Mouse (Mus musculus) stomach, embryonic 16.5 days (tissue): Measurements from ENCODE around the gene Dpp4. TPM values are rescaled to one million over a fixed set of nuclear protein-coding genes. Genes with fewer than 3 reads are reported as not detected.

Experiments used
- ATAC-seq: fragments of 200-750 bp; cut with Nextera tagmentation; 2 replicates; pipeline ENCODE4 v1.8.0; 2017; ENCODE audit warnings: moderate number of reproducible peaks, moderate TSS enrichment; ENCODE audit not compliant: insufficient read depth, low FRiP score
- H3K27ac ChIP-seq: fragments of 300-500 bp; sonication (generic); 2 replicates; pipeline ENCODE4 v1.5.1; 2014; ENCODE audit warnings: low read length
- H3K27me3 ChIP-seq: fragments of 300-500 bp; sonication (generic); 2 replicates; pipeline ENCODE4 v1.6.1; 2014; ENCODE audit warnings: low read length, control low read depth, mixed read lengths; ENCODE audit not compliant: control insufficient read depth, insufficient read depth
- H3K36me3 ChIP-seq: fragments of 300-500 bp; sonication (generic); 2 replicates; pipeline ENCODE4 v1.6.1; 2014; ENCODE audit warnings: low read length; ENCODE audit not compliant: control insufficient read depth, insufficient read depth
- H3K4me1 ChIP-seq: fragments of 300-500 bp; sonication (generic); 2 replicates; pipeline ENCODE4 v1.6.1; 2014; ENCODE audit warnings: low read length, control low read depth, mixed read lengths; ENCODE audit not compliant: control insufficient read depth, insufficient read depth
- H3K4me2 ChIP-seq: fragments of 300-500 bp; sonication (generic); 2 replicates; pipeline ENCODE4 v1.6.1; 2014; ENCODE audit warnings: low read depth, low read length, mixed read lengths
- H3K4me3 ChIP-seq: fragments of 300-500 bp; sonication (generic); replicated peaks from 2 replicates; pipeline ENCODE4 v1.5.1; 2014; ENCODE audit warnings: mild to moderate bottlenecking, low read length
- H3K9ac ChIP-seq: fragments of 300-500 bp; sonication (generic); 2 replicates; pipeline ENCODE4 v1.6.1; 2014; ENCODE audit warnings: low read length
- H3K9me3 ChIP-seq: fragments of 300-500 bp; sonication (generic); replicated peaks from 2 replicates; pipeline ENCODE4 v1.6.1; 2016; ENCODE audit warnings: low read length, control low read depth; ENCODE audit not compliant: control insufficient read depth
- WGBS: fragments of 180-500 bp; shearing (Covaris S2); extraction: QIAGEN DNeasy Blood & Tissue Kit; methylation state at CpG from one replicate; pipeline ENCODE4 v1.1.7; 2014; 5-methylcytosine and 5-hydroxymethylcytosine counted together
- polyA plus RNA-seq: library from polyadenylated mRNA; unstranded; fragments of >200 nt; fragmentation: Nextera tagmentation; extraction: Ambion mirVana; gene quantifications from 2 replicates; pipeline ENCODE4 v1.2.1, GENCODE M21; 2015

Gene Dpp4
- polyA plus RNA-seq, 1 experiment from 2014 or later, result 18.5 TPM

GRCm38 (mm10) chr2:62357259-62357658 is 54.8 kb downstream of the Dpp4 start:
- H3K9me3 ChIP-seq, result no peaks in the 10 kb centered on the region
- H3K27me3 ChIP-seq, result no peaks in the 10 kb centered on the region
- no peak for ATAC-seq
- H3K4me3 ChIP-seq, result no peak overlapping the region
- H3K27ac ChIP-seq, result no peak overlapping the region
- no peak overlapping the region for H3K4me2 ChIP-seq
- no peaks in the 10 kb centered on the region for H3K36me3 ChIP-seq
- H3K4me1 ChIP-seq, result no peaks in the 10 kb centered on the region
- WGBS, result 86% methylated on average over 7 of the region's 7 CpGs
- no peak overlapping the region for H3K9ac ChIP-seq

GRCm38 (mm10) chr2:62356606-62357005 is 55.4 kb downstream of the Dpp4 start:
- H3K4me3 ChIP-seq, result no peak overlapping the region
- H3K9ac ChIP-seq, result no peak overlapping the region
- WGBS, result 75% methylated on average over 14 of the region's 14 CpGs
- H3K27ac ChIP-seq, result no peak overlapping the region
- H3K4me1 ChIP-seq, result no peaks in the 10 kb centered on the region
- H3K4me2 ChIP-seq, result no peak overlapping the region
- H3K9me3 ChIP-seq, result no peaks in the 10 kb centered on the region
- ATAC-seq, result no peak
- no peaks in the 10 kb centered on the region for H3K36me3 ChIP-seq
- no peaks in the 10 kb centered on the region for H3K27me3 ChIP-seq

GRCm38 (mm10) chr2:62355766-62356165 is 56.3 kb downstream of the Dpp4 start:
- no peak overlapping the region for H3K4me2 ChIP-seq
- H3K9me3 ChIP-seq, result no peaks in the 10 kb centered on the region
- no peak overlapping the region for H3K27ac ChIP-seq
- H3K9ac ChIP-seq, result no peak overlapping the region
- WGBS, result 68% methylated on average over 6 of the region's 6 CpGs
- no peaks in the 10 kb centered on the region for H3K4me1 ChIP-seq
- no peaks in the 10 kb centered on the region for H3K36me3 ChIP-seq
- H3K27me3 ChIP-seq, result no peaks in the 10 kb centered on the region
- ATAC-seq, result no peak
- no peak overlapping the region for H3K4me3 ChIP-seq

- Histone ChIP-seq H3K4me3 (no peak overlapping the region), H3K4me1 (no peaks in the 10 kb centered on the region), H3K9me3 (no peaks in the 10 kb centered on the region), H3K27me3 (no peaks in the 10 kb centered on the region), H3K27ac (no peak overlapping the region), H3K4me2 (no peak overlapping the region), H3K36me3 (no peaks in the 10 kb centered on the region), H3K9ac (no peak overlapping the region)
- 69% methylated on average over 3 of the region's 3 CpGs for WGBS
- no peak for ATAC-seq
Observed at GRCm38 (mm10) chr2:62352035-62352434, 60.0 kb downstream of the Dpp4 start.

- H3K27me3 ChIP-seq, result no peaks in the 10 kb centered on the region
- ATAC-seq, result no peak
- H3K4me2 ChIP-seq, result no peak overlapping the region
- no peak overlapping the region for H3K9ac ChIP-seq
- no peaks in the 10 kb centered on the region for H3K36me3 ChIP-seq
- H3K27ac ChIP-seq, result no peak overlapping the region
- H3K9me3 ChIP-seq, result no peaks in the 10 kb centered on the region
- no peaks in the 10 kb centered on the region for H3K4me1 ChIP-seq
- no peak overlapping the region for H3K4me3 ChIP-seq
- WGBS, result 93% methylated on average over 9 of the region's 9 CpGs
Observed at GRCm38 (mm10) chr2:62347762-62348161, 64.3 kb downstream of the Dpp4 start.

GRCm38 (mm10) chr2:62346771-62347170 is 65.3 kb downstream of the Dpp4 start:
- H3K9me3 ChIP-seq, result no peaks in the 10 kb centered on the region
- no peak for ATAC-seq
- no peak overlapping the region for H3K27ac ChIP-seq
- no peaks in the 10 kb centered on the region for H3K36me3 ChIP-seq
- no peak overlapping the region for H3K4me2 ChIP-seq
- H3K9ac ChIP-seq, result no peak overlapping the region
- 22% methylated on average over 1 of the region's 1 CpGs for WGBS
- H3K4me3 ChIP-seq, result no peak overlapping the region
- no peaks in the 10 kb centered on the region for H3K4me1 ChIP-seq
- H3K27me3 ChIP-seq, result no peaks in the 10 kb centered on the region

- Histone ChIP-seq H3K27ac (no peak overlapping the region), H3K9ac (no peak overlapping the region), H3K4me2 (no peak overlapping the region), H3K27me3 (no peaks in the 10 kb centered on the region), H3K4me1 (no peaks in the 10 kb centered on the region), H3K9me3 (no peaks in the 10 kb centered on the region), H3K36me3 (no peaks in the 10 kb centered on the region), H3K4me3 (no peak overlapping the region)
- ATAC-seq, result no peak
- WGBS, result 49% methylated on average over 6 of the region's 6 CpGs
Observed at GRCm38 (mm10) chr2:62344367-62344766, 67.7 kb downstream of the Dpp4 start.

GRCm38 (mm10) chr2:62341734-62342128 is 70.3 kb downstream of the Dpp4 start:
- H3K27me3 ChIP-seq, result no peaks in the 10 kb centered on the region
- H3K27ac ChIP-seq, result no peak overlapping the region
- no peaks in the 10 kb centered on the region for H3K9me3 ChIP-seq
- H3K4me1 ChIP-seq, result no peaks in the 10 kb centered on the region
- H3K9ac ChIP-seq, result no peak overlapping the region
- no peak for ATAC-seq
- WGBS, result 58% methylated on average over 14 of the region's 14 CpGs
- no peak overlapping the region for H3K4me3 ChIP-seq
- no peaks in the 10 kb centered on the region for H3K36me3 ChIP-seq
- no peak overlapping the region for H3K4me2 ChIP-seq

- Histone ChIP-seq H3K27ac (no peak overlapping the region), H3K27me3 (no peaks in the 10 kb centered on the region), H3K9me3 (no peaks in the 10 kb centered on the region), H3K4me1 (no peaks in the 10 kb centered on the region), H3K36me3 (no peaks in the 10 kb centered on the region), H3K4me2 (no peak overlapping the region), H3K4me3 (no peak overlapping the region), H3K9ac (no peak overlapping the region)
- no peak for ATAC-seq
- 66% methylated on average over 3 of the region's 3 CpGs for whole genome bisulfite sequencing
Observed at GRCm38 (mm10) chr2:62341061-62341733, 70.8 kb downstream of the Dpp4 start.
